Mouse (Mus musculus): ENCODE measurements around the gene Olfr97. TPM values are rescaled to one million over a fixed set of nuclear protein-coding genes. Genes with fewer than 3 reads are reported as not detected.

The Olfr97 gene
- polyA plus RNA-seq, 1 experiment from 2014 or later = not detected

GRCm38 (mm10) chr17:37185474-37185873 is 51.7 kb downstream of the Olfr97 start:
- no peaks in the 10 kb centered on the region for H3K27me3 ChIP-seq
- H3K4me3 ChIP-seq = no peak overlapping the region
- no peak overlapping the region for H3K9ac ChIP-seq
- WGBS = 58% methylated on average over 6 of the region's 6 CpGs
- no peaks in the 10 kb centered on the region for H3K9me3 ChIP-seq (replicated peaks)
- no peak for ATAC-seq (ENCODE audit: low FRiP score)
- H3K36me3 ChIP-seq = no peaks in the 10 kb centered on the region
- H3K27ac ChIP-seq = no peak overlapping the region
- H3K4me2 ChIP-seq (replicated peaks) = no peak overlapping the region
- no peaks in the 10 kb centered on the region for H3K4me1 ChIP-seq

Other genes starting within 250 kb of the Olfr97 start
- 1.6 and 2.3 TPM in 2 replicates for gene H2-M5, start 247.8 kb downstream of the Olfr97 start, polyA plus RNA-seq (2016; fragmentation: Nextera tagmentation; extraction: Ambion mirVana)
- 208 and 223 TPM in 2 replicates for gene Zfp57, start 236.2 kb downstream of the Olfr97 start, polyA plus RNA-seq (2016; fragmentation: Nextera tagmentation; extraction: Ambion mirVana)
- gene Mog, start 213.9 kb downstream of the Olfr97 start, polyA plus RNA-seq (2016; fragmentation: Nextera tagmentation; extraction: Ambion mirVana) = 0.85 and 1.3 TPM in 2 replicates
- 41.8 and 42.1 TPM in 2 replicates for gene Gabbr1, start 191.4 kb downstream of the Olfr97 start, polyA plus RNA-seq (2016; fragmentation: Nextera tagmentation; extraction: Ambion mirVana)
- gene Olfr90, start 148.8 kb downstream of the Olfr97 start, polyA plus RNA-seq (2016; fragmentation: Nextera tagmentation; extraction: Ambion mirVana) = 0.18 TPM in 1 of 2 replicates, not detected in the other
- 0.05 TPM in 1 of 2 replicates, not detected in the other for gene Olfr91, start 139.1 kb downstream of the Olfr97 start, polyA plus RNA-seq (2016; fragmentation: Nextera tagmentation; extraction: Ambion mirVana)
- gene Olfr92, start 117.2 kb downstream of the Olfr97 start, polyA plus RNA-seq (2016; fragmentation: Nextera tagmentation; extraction: Ambion mirVana) = not detected in 2 replicates
- gene Olfr93, start 75.8 kb downstream of the Olfr97 start, polyA plus RNA-seq (2016; fragmentation: Nextera tagmentation; extraction: Ambion mirVana) = not detected in 2 replicates
- gene Ubd, start 43.4 kb downstream of the Olfr97 start, polyA plus RNA-seq (2016; fragmentation: Nextera tagmentation; extraction: Ambion mirVana) = not detected in 2 replicates
- not detected in 2 replicates for gene Olfr94, start 36.3 kb downstream of the Olfr97 start, polyA plus RNA-seq (2016; fragmentation: Nextera tagmentation; extraction: Ambion mirVana)
- gene Olfr95, start 24.2 kb downstream of the Olfr97 start, polyA plus RNA-seq (2016; fragmentation: Nextera tagmentation; extraction: Ambion mirVana) = not detected in 2 replicates
- not detected in 2 replicates for gene Olfr96, start 17.2 kb downstream of the Olfr97 start, polyA plus RNA-seq (2016; fragmentation: Nextera tagmentation; extraction: Ambion mirVana)
- gene Olfr98, start 26.4 kb upstream of the Olfr97 start, polyA plus RNA-seq (2016; fragmentation: Nextera tagmentation; extraction: Ambion mirVana) = not detected in 2 replicates
- 0.92 and 0.95 TPM in 2 replicates for gene H2-M3, start 32.9 kb upstream of the Olfr97 start, polyA plus RNA-seq (2016; fragmentation: Nextera tagmentation; extraction: Ambion mirVana)
- not detected in 2 replicates for gene Olfr99, start 46.1 kb upstream of the Olfr97 start, polyA plus RNA-seq (2016; fragmentation: Nextera tagmentation; extraction: Ambion mirVana)
- not detected in 2 replicates for gene Olfr101, start 67.0 kb upstream of the Olfr97 start, polyA plus RNA-seq (2016; fragmentation: Nextera tagmentation; extraction: Ambion mirVana)
- not detected in 2 replicates for gene Olfr102, start 79.7 kb upstream of the Olfr97 start, polyA plus RNA-seq (2016; fragmentation: Nextera tagmentation; extraction: Ambion mirVana)
- gene Olfr103, start 102.4 kb upstream of the Olfr97 start, polyA plus RNA-seq (2016; fragmentation: Nextera tagmentation; extraction: Ambion mirVana) = not detected in 2 replicates
- not detected in 2 replicates for gene Olfr104-ps, start 122.3 kb upstream of the Olfr97 start, polyA plus RNA-seq (2016; fragmentation: Nextera tagmentation; extraction: Ambion mirVana)
- not detected in 2 replicates for gene Olfr105-ps, start 141.7 kb upstream of the Olfr97 start, polyA plus RNA-seq (2016; fragmentation: Nextera tagmentation; extraction: Ambion mirVana)
- gene Olfr106-ps, start 153.1 kb upstream of the Olfr97 start, polyA plus RNA-seq (2016; fragmentation: Nextera tagmentation; extraction: Ambion mirVana) = not detected in 2 replicates
- not detected in 2 replicates for gene Olfr107, start 161.9 kb upstream of the Olfr97 start, polyA plus RNA-seq (2016; fragmentation: Nextera tagmentation; extraction: Ambion mirVana)
- not detected in 2 replicates for gene Olfr108, start 208.2 kb upstream of the Olfr97 start, polyA plus RNA-seq (2016; fragmentation: Nextera tagmentation; extraction: Ambion mirVana)
- gene Olfr109, start 221.6 kb upstream of the Olfr97 start, polyA plus RNA-seq (2016; fragmentation: Nextera tagmentation; extraction: Ambion mirVana) = not detected in 2 replicates
- not detected in 2 replicates for gene H2-M2, start 246.2 kb upstream of the Olfr97 start, polyA plus RNA-seq (2016; fragmentation: Nextera tagmentation; extraction: Ambion mirVana)

All from hindbrain, embryonic 12.5 days (tissue).